Mouse (Mus musculus) embryonic fibroblast, embryonic 13.5 days (primary cell): ENCODE measurements around the gene Arf3.

Source experiments
- CTCF ChIP-seq: IDR thresholded peaks from 2 replicates; pipeline ENCODE4 v1.5.1; 2011; ENCODE audit warnings: mild to moderate bottlenecking, control low read depth, low read length, moderate library complexity, borderline replicate concordance; ENCODE audit not compliant: insufficient read depth
- POLR2A ChIP-seq: IDR thresholded peaks from 2 replicates; pipeline ENCODE4 v1.6.1; 2011; ENCODE audit warnings: low read depth, mild to moderate bottlenecking, control low read depth, low read length, moderate library complexity

- TF ChIP-seq CTCF: no peak
- TF ChIP-seq POLR2A: no peak
Observed at GRCm38 (mm10) chr15:98776280-98777004, 13.4 kb upstream of the Arf3 start.
